In the genomic region with DNA sequence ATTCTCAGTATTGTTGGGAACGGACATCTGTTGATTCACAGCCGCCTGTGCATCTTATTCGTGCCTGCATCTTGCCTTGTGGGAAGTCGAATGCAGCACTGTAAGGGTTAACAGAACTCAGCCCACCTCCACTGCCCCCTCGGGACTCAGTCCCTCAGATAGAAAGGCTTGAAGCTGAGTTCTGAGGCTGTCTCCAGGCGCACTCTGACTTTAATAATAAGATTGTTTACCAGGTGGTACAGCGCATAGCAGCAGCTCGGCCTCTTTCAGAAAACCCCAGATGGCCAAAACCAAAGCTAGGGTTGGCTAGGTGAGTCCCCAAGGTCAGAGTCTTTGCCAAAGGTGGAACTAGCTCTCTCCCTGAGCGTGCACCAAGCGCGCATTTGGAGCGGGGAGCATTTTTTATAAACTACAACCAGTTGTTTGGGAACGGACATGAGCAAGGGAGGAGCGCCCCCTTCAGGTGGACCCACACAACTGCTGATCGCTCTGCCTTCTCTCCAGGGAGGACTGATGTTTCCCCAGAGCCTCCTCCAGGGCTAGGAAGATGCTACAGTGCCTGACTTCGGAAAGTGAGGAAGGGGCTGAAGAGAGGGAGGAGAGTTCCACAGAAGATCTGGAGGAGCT, we compare ENCODE assay signal across 8 mouse cellular contexts. TPM values are rescaled to one million over a fixed set of nuclear protein-coding genes. Genes with fewer than 3 reads are reported as not detected.
DNase-seq lines count a peak whose midpoint lies in the region; ATAC-seq lines count a peak whose summit lies in the region.

Gene Ttll6, plus strand, starts transcription at position 548 of the 627 bp plus-strand sequence.

- DNase-seq in 3134 (ENCODE audit: extremely low read depth, insufficient read length, low spot score) (peak; percentile 51), NIH3T3 (ENCODE audit: low read depth) (peak; percentile 83)
- peak; percentile 35 to 41 for DNase-seq in cerebellum, postnatal 36 days
- peak; percentile 15 for DNase-seq in liver, embryonic 13.5 days
- DNase-seq in neural tube, embryonic 11.5 days (ENCODE audit: low spot score): peak; percentile 75
- peak; percentile 14 to 23 for DNase-seq in thymus, postnatal 36 days

- H3K27me3 ChIP-seq in heart, embryonic 13.5 days (replicated peaks): peaks cover 72% of the 10 kb centered on the region
- peaks cover 9% of the 10 kb centered on the region for H3K27me3 ChIP-seq in kidney, embryonic 16.5 days (ENCODE audit: insufficient read depth, low read length)
- H3K27me3 ChIP-seq in liver, embryonic 13.5 days: peaks cover 22% of the 10 kb centered on the region; the same call in 1 of the 2 replicates
- no peaks in the 10 kb centered on the region for H3K27me3 ChIP-seq in neural tube, embryonic 11.5 days (ENCODE audit: control insufficient read depth, insufficient read depth, low read length)

- H3K4me1 ChIP-seq in heart, embryonic 13.5 days: no peaks in the 10 kb centered on the region
- H3K4me1 ChIP-seq in kidney, embryonic 16.5 days (ENCODE audit: insufficient read depth, low read length): no peaks in the 10 kb centered on the region
- H3K4me1 ChIP-seq in liver, embryonic 13.5 days (replicated peaks): 0 out of 2 replicates have a peak, but pooled peaks cover 3% of the 10 kb centered on the region
- no peaks in the 10 kb centered on the region for H3K4me1 ChIP-seq in neural tube, embryonic 11.5 days (ENCODE audit: control insufficient read depth, insufficient read depth, low read length)

- no peak within 1 kb of the TSS for H3K9ac ChIP-seq in heart, embryonic 13.5 days
- H3K9ac ChIP-seq in kidney, embryonic 16.5 days (replicated peaks; ENCODE audit: low read length): no peak within 1 kb of the TSS
- H3K9ac ChIP-seq in liver, embryonic 13.5 days: no peak within 1 kb of the TSS
- H3K9ac ChIP-seq in neural tube, embryonic 11.5 days (ENCODE audit: low read length): no peak within 1 kb of the TSS

- no peaks in the 10 kb centered on the region for H3K9me3 ChIP-seq in heart, embryonic 13.5 days
- no peaks in the 10 kb centered on the region for H3K9me3 ChIP-seq in kidney, embryonic 16.5 days (ENCODE audit: low read length)
- no peaks in the 10 kb centered on the region for H3K9me3 ChIP-seq in liver, embryonic 13.5 days (replicated peaks)
- no peaks in the 10 kb centered on the region for H3K9me3 ChIP-seq in neural tube, embryonic 11.5 days (ENCODE audit: control insufficient read depth, low read length)

- 0 out of 2 replicates have a peak within 1 kb of the TSS, but pooled peaks have one; percentile 10 for H3K4me3 ChIP-seq in heart, embryonic 13.5 days
- H3K4me3 ChIP-seq in kidney, embryonic 16.5 days (ENCODE audit: low read length): no peak within 1 kb of the TSS
- H3K4me3 ChIP-seq in liver, embryonic 13.5 days (replicated peaks): no peak within 1 kb of the TSS
- no peak within 1 kb of the TSS for H3K4me3 ChIP-seq in neural tube, embryonic 11.5 days (ENCODE audit: low read depth, low read length)

- H3K36me3 ChIP-seq in heart, embryonic 13.5 days: no peaks in the 10 kb centered on the region
- no peaks in the 10 kb centered on the region for H3K36me3 ChIP-seq in kidney, embryonic 16.5 days (ENCODE audit: insufficient read depth, low read length)
- H3K36me3 ChIP-seq in liver, embryonic 13.5 days: no peaks in the 10 kb centered on the region
- no peaks in the 10 kb centered on the region for H3K36me3 ChIP-seq in neural tube, embryonic 11.5 days (ENCODE audit: control insufficient read depth, insufficient read depth, low read length)

- H3K27ac ChIP-seq in heart, embryonic 13.5 days (replicated peaks): no peak within 1 kb of the TSS
- H3K27ac ChIP-seq in kidney, embryonic 16.5 days (ENCODE audit: low read length): no peak within 1 kb of the TSS
- no peak within 1 kb of the TSS for H3K27ac ChIP-seq in liver, embryonic 13.5 days
- H3K27ac ChIP-seq in neural tube, embryonic 11.5 days (ENCODE audit: low read depth, low read length): no peak within 1 kb of the TSS

- H3K4me2 ChIP-seq in heart, embryonic 13.5 days: peak within 1 kb of the TSS; percentile 51
- peak within 1 kb of the TSS; percentile 34 for H3K4me2 ChIP-seq in kidney, embryonic 16.5 days (replicated peaks; ENCODE audit: low read depth, low read length)
- 0 out of 2 replicates have a peak within 1 kb of the TSS, but pooled peaks have one; percentile 1 for H3K4me2 ChIP-seq in liver, embryonic 13.5 days
- peak within 1 kb of the TSS; percentile 19 for H3K4me2 ChIP-seq in neural tube, embryonic 11.5 days (ENCODE audit: low read depth)

- WGBS in heart, embryonic 13.5 days: 22% methylated on average over 16 of the region's 16 CpGs
- 23% methylated on average over 16 of the region's 16 CpGs for WGBS in kidney, embryonic 16.5 days
- WGBS in liver, embryonic 13.5 days (ENCODE audit: insufficient replicate concordance): 24% methylated on average over 16 of the region's 16 CpGs
- 23% methylated on average over 16 of the region's 16 CpGs for WGBS in neural tube, embryonic 11.5 days

- ATAC-seq in heart, embryonic 13.5 days (ENCODE audit: extremely low read depth, insufficient number of reproducible peaks, low FRiP score, low TSS enrichment): no peak
- ATAC-seq in kidney, embryonic 16.5 days (ENCODE audit: low FRiP score, low TSS enrichment): no peak
- ATAC-seq in liver, embryonic 13.5 days (ENCODE audit: low read depth): no peak
- ATAC-seq in neural tube, embryonic 11.5 days (ENCODE audit: insufficient read depth, low FRiP score, low TSS enrichment): no peak

RNA-seq across cellular contexts. Expression of gene Ttll6, which starts in this region (rescaled TPM):
- polyA plus RNA-seq in heart, embryonic 13.5 days (2015; fragmentation: Nextera tagmentation; extraction: Ambion mirVana): not detected in 2 replicates
- polyA plus RNA-seq in kidney, embryonic 16.5 days (2015; fragmentation: Nextera tagmentation; extraction: Ambion mirVana): not detected in 2 replicates
- polyA plus RNA-seq in liver, embryonic 13.5 days (2015; fragmentation: Nextera tagmentation; extraction: Ambion mirVana): not detected in 2 replicates
- polyA plus RNA-seq in neural tube, embryonic 11.5 days (2014; fragmentation: Nextera tagmentation; extraction: Ambion mirVana): not detected in 2 replicates

Comparison
In these comparisons a context has a peak if more than half of its experiments do, and no peak if none do; other contexts are left out.
1. Peak in DNase-seq and H3K4me2 ChIP-seq in liver, embryonic 13.5 days; RNA of the gene not detected or under 1 TPM.
2. Peak in DNase-seq and H3K4me2 ChIP-seq in neural tube, embryonic 11.5 days; RNA of the gene not detected or under 1 TPM.
3. DNase-seq: peak in every context shown above with its lines; median percentile 83 in NIH3T3; 75 in neural tube, embryonic 11.5 days; 51 in 3134; 38 in cerebellum, postnatal 36 days; 18 in thymus, postnatal 36 days; 15 in liver, embryonic 13.5 days.
4. H3K4me2 ChIP-seq: peak in every context shown above with its lines; median percentile 51 in heart, embryonic 13.5 days; 34 in kidney, embryonic 16.5 days; 19 in neural tube, embryonic 11.5 days; 1 in liver, embryonic 13.5 days.